Mouse (Mus musculus) liver, embryonic 12.5 days (tissue): ENCODE results near the gene Mael. TPM values are rescaled to one million over a fixed set of nuclear protein-coding genes. Genes with fewer than 3 reads are reported as not detected.

Experiments
- ATAC-seq: fragments of 200-750 bp; cut with Nextera tagmentation; 2 replicates; pipeline ENCODE4 v1.8.0; 2017; ENCODE audit warnings: moderate number of reproducible peaks, mild to moderate bottlenecking, moderate library complexity
- H3K27ac ChIP-seq: fragments of 300-500 bp; sonication (generic); 2 replicates; pipeline ENCODE4 v1.5.1; 2016; ENCODE audit warnings: mild to moderate bottlenecking
- H3K27me3 ChIP-seq: fragments of 300-500 bp; sonication (generic); replicated peaks from 2 replicates; pipeline ENCODE4 v1.6.1; 2016; ENCODE audit warnings: mild to moderate bottlenecking, moderate library complexity
- H3K36me3 ChIP-seq: fragments of 300-500 bp; sonication (generic); 2 replicates; pipeline ENCODE4 v1.6.1; 2016; ENCODE audit warnings: mild to moderate bottlenecking, moderate library complexity
- H3K4me1 ChIP-seq: fragments of 300-500 bp; sonication (generic); 2 replicates; pipeline ENCODE4 v1.6.1; 2016
- H3K4me2 ChIP-seq: fragments of 300-500 bp; sonication (generic); 2 replicates; pipeline ENCODE4 v1.6.1; 2016; ENCODE audit warnings: mild to moderate bottlenecking, moderate library complexity
- H3K4me3 ChIP-seq: fragments of 300-500 bp; sonication (generic); 2 replicates; pipeline ENCODE4 v1.5.1; 2016; ENCODE audit warnings: mild to moderate bottlenecking, moderate library complexity
- H3K9ac ChIP-seq: fragments of 300-500 bp; sonication (generic); 2 replicates; pipeline ENCODE4 v1.6.1; 2016; ENCODE audit warnings: mild to moderate bottlenecking, moderate library complexity
- H3K9me3 ChIP-seq: fragments of 300-500 bp; sonication (generic); replicated peaks from 2 replicates; pipeline ENCODE4 v1.6.1; 2016; ENCODE audit warnings: mild to moderate bottlenecking, moderate library complexity
- WGBS: fragments of 180-500 bp; shearing (Covaris S2); methylation state at CpG from one replicate; pipeline ENCODE4 v1.1.7; 2016; ENCODE audit not compliant: insufficient replicate concordance; 5-methylcytosine and 5-hydroxymethylcytosine counted together
- polyA plus RNA-seq: library from polyadenylated mRNA; unstranded; fragments of >200 nt; fragmentation: Nextera tagmentation; extraction: Ambion mirVana; gene quantifications from 2 replicates; pipeline ENCODE4 v1.2.1, GENCODE M21; 2016

The Mael gene
- polyA plus RNA-seq, 1 experiment from 2014 or later, result not detected

- H3K4me3 ChIP-seq, result no peak overlapping the region
- no peak for ATAC-seq
- H3K4me2 ChIP-seq, result no peak overlapping the region
- H3K27ac ChIP-seq, result no peak overlapping the region
- no peaks in the 10 kb centered on the region for H3K9me3 ChIP-seq
- no peak overlapping the region for H3K9ac ChIP-seq
- H3K4me1 ChIP-seq, result no peaks in the 10 kb centered on the region
- WGBS, result 83% methylated on average over 14 of the region's 14 CpGs
- no peaks in the 10 kb centered on the region for H3K36me3 ChIP-seq
- H3K27me3 ChIP-seq, result peaks cover 18% of the 10 kb centered on the region
Measured at GRCm38 (mm10) chr1:166164580-166164979, 74.0 kb downstream of the Mael start.

GRCm38 (mm10) chr1:166160569-166161445 is 77.7 kb downstream of the Mael start:
- Histone ChIP-seq H3K9ac (no peak overlapping the region), H3K36me3 (no peaks in the 10 kb centered on the region), H3K4me2 (no peak overlapping the region), H3K27me3 (peaks cover 52% of the 10 kb centered on the region), H3K4me3 (no peak overlapping the region), H3K9me3 (no peaks in the 10 kb centered on the region), H3K27ac (no peak overlapping the region), H3K4me1 (no peaks in the 10 kb centered on the region)
- ATAC-seq, result no peak
- WGBS, result 12% methylated on average over 24 of the region's 24 CpGs

GRCm38 (mm10) chr1:166160111-166160510 is 78.4 kb downstream of the Mael start:
- H3K36me3 ChIP-seq, result no peaks in the 10 kb centered on the region
- no peak overlapping the region for H3K4me2 ChIP-seq
- no peak overlapping the region for H3K27ac ChIP-seq
- no peak for ATAC-seq
- no peak overlapping the region for H3K4me3 ChIP-seq
- H3K4me1 ChIP-seq, result no peaks in the 10 kb centered on the region
- no peak overlapping the region for H3K9ac ChIP-seq
- 46% methylated on average over 5 of the region's 5 CpGs for WGBS
- no peaks in the 10 kb centered on the region for H3K9me3 ChIP-seq
- peaks cover 59% of the 10 kb centered on the region for H3K27me3 ChIP-seq

GRCm38 (mm10) chr1:166158664-166159063 is 79.9 kb downstream of the Mael start:
- WGBS, result 40% methylated on average over 9 of the region's 9 CpGs
- ATAC-seq, result no peak
- Histone ChIP-seq H3K9ac (no peak overlapping the region), H3K4me1 (peaks cover 6% of the 10 kb centered on the region; the same call in 1 of the 2 replicates), H3K9me3 (no peaks in the 10 kb centered on the region), H3K27me3 (peaks cover 69% of the 10 kb centered on the region), H3K4me3 (no peak overlapping the region), H3K4me2 (no peak overlapping the region), H3K36me3 (no peaks in the 10 kb centered on the region), H3K27ac (no peak overlapping the region)

GRCm38 (mm10) chr1:166157712-166158111 is 80.8 kb downstream of the Mael start:
- H3K9ac ChIP-seq, result no peak overlapping the region
- no peak overlapping the region for H3K27ac ChIP-seq
- no peak for ATAC-seq
- WGBS, result 65% methylated on average over 12 of the region's 12 CpGs
- H3K9me3 ChIP-seq, result no peaks in the 10 kb centered on the region
- H3K4me1 ChIP-seq, result peaks cover 8% of the 10 kb centered on the region; the same call in 1 of the 2 replicates
- peaks cover 63% of the 10 kb centered on the region for H3K27me3 ChIP-seq
- H3K4me2 ChIP-seq, result no peak overlapping the region
- H3K36me3 ChIP-seq, result no peaks in the 10 kb centered on the region
- no peak overlapping the region for H3K4me3 ChIP-seq

- no peak overlapping the region for H3K4me3 ChIP-seq
- H3K4me2 ChIP-seq, result no peak overlapping the region
- no peaks in the 10 kb centered on the region for H3K9me3 ChIP-seq
- no peaks in the 10 kb centered on the region for H3K36me3 ChIP-seq
- WGBS, result 31% methylated on average over 10 of the region's 10 CpGs
- H3K9ac ChIP-seq, result no peak overlapping the region
- ATAC-seq, result no peak
- no peak overlapping the region for H3K27ac ChIP-seq
- peaks cover 15% of the 10 kb centered on the region; the same call in 1 of the 2 replicates for H3K4me1 ChIP-seq
- H3K27me3 ChIP-seq, result peaks cover 66% of the 10 kb centered on the region
Measured at GRCm38 (mm10) chr1:166155113-166155494, 83.4 kb downstream of the Mael start.

GRCm38 (mm10) chr1:166154162-166155112 is 84.1 kb downstream of the Mael start:
- Histone ChIP-seq H3K36me3 (no peaks in the 10 kb centered on the region), H3K4me3 (no peak overlapping the region), H3K9me3 (no peaks in the 10 kb centered on the region), H3K9ac (no peak overlapping the region), H3K27me3 (peaks cover 60% of the 10 kb centered on the region), H3K4me2 (peak overlapping the region; percentile 47), H3K27ac (no peak overlapping the region), H3K4me1 (peaks cover 22% of the 10 kb centered on the region; the same call in 1 of the 2 replicates)
- 8% methylated on average over 29 of the region's 29 CpGs for WGBS
- ATAC-seq, result peak; percentile 58; the same call in 1 of the 2 replicates

GRCm38 (mm10) chr1:166153351-166154120 is 85.0 kb downstream of the Mael start:
- no peak for ATAC-seq
- no peaks in the 10 kb centered on the region for H3K36me3 ChIP-seq
- 12% methylated on average over 18 of the region's 18 CpGs for WGBS
- peaks cover 29% of the 10 kb centered on the region for H3K4me1 ChIP-seq
- H3K4me2 ChIP-seq, result peak overlapping the region; percentile 47; the same call in 1 of the 2 replicates
- H3K9me3 ChIP-seq, result no peaks in the 10 kb centered on the region
- H3K9ac ChIP-seq, result no peak overlapping the region
- H3K27ac ChIP-seq, result no peak overlapping the region
- peaks cover 51% of the 10 kb centered on the region for H3K27me3 ChIP-seq
- H3K4me3 ChIP-seq, result no peak overlapping the region

GRCm38 (mm10) chr1:166152034-166152433 is 86.5 kb downstream of the Mael start:
- WGBS, result 82% methylated on average over 10 of the region's 10 CpGs
- no peaks in the 10 kb centered on the region for H3K36me3 ChIP-seq
- no peak overlapping the region for H3K27ac ChIP-seq
- no peaks in the 10 kb centered on the region for H3K9me3 ChIP-seq
- no peak overlapping the region for H3K4me3 ChIP-seq
- H3K4me1 ChIP-seq, result peaks cover 44% of the 10 kb centered on the region
- ATAC-seq, result no peak
- H3K9ac ChIP-seq, result no peak overlapping the region
- no peak overlapping the region for H3K4me2 ChIP-seq
- H3K27me3 ChIP-seq, result peaks cover 37% of the 10 kb centered on the region

GRCm38 (mm10) chr1:166151341-166151740 is 87.2 kb downstream of the Mael start:
- Histone ChIP-seq H3K4me3 (no peak overlapping the region), H3K36me3 (no peaks in the 10 kb centered on the region), H3K9me3 (no peaks in the 10 kb centered on the region), H3K9ac (no peak overlapping the region), H3K27ac (no peak overlapping the region), H3K4me1 (peaks cover 44% of the 10 kb centered on the region), H3K4me2 (no peak overlapping the region), H3K27me3 (peaks cover 31% of the 10 kb centered on the region)
- WGBS, result 66% methylated on average over 11 of the region's 11 CpGs
- ATAC-seq, result no peak
